Mouse (Mus musculus): ENCODE data around the gene Gldc. TPM values are rescaled to one million over a fixed set of nuclear protein-coding genes. Genes with fewer than 3 reads are reported as not detected.

Gldc gene
- total RNA-seq, 2 experiments from 2014 or later: not detected

GRCm38 (mm10) chr19:30162808-30163207 is 12.4 kb downstream of the Gldc start:
- no peak for ATAC-seq (replicated peaks; ENCODE audit: low FRiP score, poor library complexity, severe bottlenecking)

GRCm38 (mm10) chr19:30160021-30160420 is 15.2 kb downstream of the Gldc start:
- no peak for ATAC-seq (replicated peaks; ENCODE audit: low FRiP score, poor library complexity, severe bottlenecking)

DNA sequence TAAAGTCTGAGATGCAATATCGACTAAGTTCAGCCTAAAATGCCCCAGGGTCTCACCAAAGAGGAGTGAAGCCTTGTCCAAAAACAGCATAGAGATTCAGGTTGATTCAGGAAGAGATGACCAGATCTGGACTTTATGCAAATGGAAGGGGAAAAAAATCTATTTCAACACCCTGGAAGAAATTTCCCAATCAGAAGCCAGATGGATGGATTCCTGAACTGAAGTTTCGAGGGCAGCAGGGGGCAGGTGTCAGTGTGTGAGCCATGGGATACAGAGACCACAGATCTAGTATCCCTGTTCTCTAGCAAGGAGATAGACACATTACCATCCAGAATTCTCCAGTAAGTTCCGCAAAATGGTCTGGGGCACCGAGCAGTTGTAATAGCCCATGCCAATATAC is 17.0 kb downstream of the Gldc start:
- no peak for ATAC-seq (replicated peaks; ENCODE audit: low FRiP score, poor library complexity, severe bottlenecking)

DNA sequence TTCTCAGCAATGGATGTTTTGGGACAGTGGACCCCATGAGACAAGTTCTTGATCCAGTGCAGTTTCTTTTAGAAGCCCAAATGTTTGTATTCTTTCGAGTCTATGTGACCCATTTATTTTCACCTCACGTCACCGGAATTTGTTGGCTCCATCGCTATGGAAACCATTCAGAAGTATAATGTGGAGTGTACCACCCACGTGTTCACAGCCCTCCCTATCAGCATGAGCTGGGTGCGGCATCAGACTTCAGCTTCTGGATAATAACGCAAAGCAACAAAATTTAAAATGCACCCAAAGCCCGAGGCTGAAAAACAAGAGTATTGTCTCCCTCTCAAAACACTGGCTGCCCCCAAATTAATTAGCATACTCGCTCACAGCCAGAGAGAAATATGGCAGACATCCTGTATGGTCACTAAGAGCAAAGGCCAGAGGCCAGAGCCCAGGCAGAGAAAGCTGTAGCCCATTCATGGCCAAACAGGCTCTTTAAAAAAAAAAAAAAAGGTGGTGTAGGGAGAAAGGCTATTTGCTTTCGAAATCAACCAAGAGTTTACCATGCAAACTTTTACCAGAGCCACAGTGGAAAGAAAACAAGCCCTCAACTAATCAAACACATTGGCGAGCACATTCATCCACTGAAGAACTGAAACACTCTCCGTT is 18.1 kb downstream of the Gldc start:
- no peak for ATAC-seq (replicated peaks; ENCODE audit: low FRiP score, poor library complexity, severe bottlenecking)

DNA sequence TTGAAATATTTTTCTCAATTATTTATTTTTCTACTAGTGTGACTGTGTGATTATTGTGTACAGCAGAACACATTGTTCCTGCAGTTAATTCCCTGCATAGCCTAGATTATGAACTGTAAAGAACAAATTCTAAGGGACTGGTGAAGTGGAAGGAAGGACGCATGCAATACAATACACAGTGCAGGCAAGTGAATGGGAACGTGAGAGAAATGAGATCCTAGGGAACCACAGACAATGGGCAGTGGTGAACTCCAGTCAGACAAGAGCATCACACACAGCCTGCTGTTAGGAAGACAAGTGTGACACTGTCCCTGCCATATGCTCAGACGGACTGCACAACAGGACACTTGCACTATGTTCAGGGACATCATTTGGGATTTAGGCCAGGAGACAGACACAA is 21.5 kb downstream of the Gldc start:
- ATAC-seq (replicated peaks; ENCODE audit: low FRiP score, poor library complexity, severe bottlenecking): no peak

DNA sequence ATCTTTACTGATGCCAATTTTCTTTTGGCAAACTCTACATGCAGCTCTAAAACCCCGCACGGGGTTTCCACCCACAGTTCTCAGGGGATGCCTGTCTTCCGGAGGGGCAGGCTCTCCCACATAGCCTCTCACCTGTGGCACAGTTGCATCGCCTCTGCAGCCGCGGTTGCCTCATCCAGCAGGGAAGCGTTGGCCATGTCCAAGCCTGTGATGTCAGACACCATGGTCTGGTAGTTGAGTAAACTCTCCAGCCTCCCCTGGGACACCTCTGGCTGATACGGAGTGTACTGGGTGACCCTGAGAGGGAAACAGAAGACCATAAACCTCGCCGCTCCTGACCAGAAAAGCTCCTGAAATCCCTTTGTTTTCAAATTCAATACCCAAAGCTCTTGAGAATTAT is 23.9 kb downstream of the Gldc start:
- ATAC-seq (replicated peaks; ENCODE audit: low FRiP score, poor library complexity, severe bottlenecking): no peak

DNA sequence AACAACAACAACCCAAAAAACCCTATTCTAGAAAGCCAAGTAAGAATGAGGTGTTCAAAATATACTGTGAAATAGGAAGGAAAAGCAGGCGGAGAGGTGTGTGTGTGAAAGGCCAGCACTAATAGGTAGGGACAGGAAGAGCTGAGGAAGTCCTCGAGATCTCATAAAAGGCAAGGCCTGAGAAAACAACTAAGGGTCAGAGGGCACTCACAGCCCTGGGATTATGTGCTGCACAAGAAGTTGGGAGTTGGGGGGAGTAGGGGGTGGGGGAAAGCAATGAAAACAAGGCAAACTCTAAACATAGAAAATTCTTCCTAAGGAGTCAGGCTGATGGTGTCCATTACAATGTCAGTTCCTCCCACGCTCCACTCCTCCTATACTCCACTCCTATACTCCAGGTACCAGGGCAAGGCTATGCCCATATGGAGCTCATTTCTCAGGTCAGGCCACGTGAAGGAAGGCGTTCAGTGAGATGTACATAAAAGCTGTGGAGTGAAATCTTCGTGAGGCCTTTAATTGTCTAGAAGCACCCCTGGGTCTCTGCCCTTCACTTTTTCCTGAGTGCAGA is 25.9 kb downstream of the Gldc start:
- ATAC-seq (replicated peaks; ENCODE audit: low FRiP score, poor library complexity, severe bottlenecking): no peak

GRCm38 (mm10) chr19:30147306-30147705 is 27.9 kb downstream of the Gldc start:
- ATAC-seq (replicated peaks; ENCODE audit: low FRiP score, poor library complexity, severe bottlenecking): no peak

- no peak for ATAC-seq (replicated peaks; ENCODE audit: low FRiP score, poor library complexity, severe bottlenecking)
These were observed 28.5 kb downstream of the Gldc start for GRCm38 (mm10) chr19:30146761-30147160.

DNA sequence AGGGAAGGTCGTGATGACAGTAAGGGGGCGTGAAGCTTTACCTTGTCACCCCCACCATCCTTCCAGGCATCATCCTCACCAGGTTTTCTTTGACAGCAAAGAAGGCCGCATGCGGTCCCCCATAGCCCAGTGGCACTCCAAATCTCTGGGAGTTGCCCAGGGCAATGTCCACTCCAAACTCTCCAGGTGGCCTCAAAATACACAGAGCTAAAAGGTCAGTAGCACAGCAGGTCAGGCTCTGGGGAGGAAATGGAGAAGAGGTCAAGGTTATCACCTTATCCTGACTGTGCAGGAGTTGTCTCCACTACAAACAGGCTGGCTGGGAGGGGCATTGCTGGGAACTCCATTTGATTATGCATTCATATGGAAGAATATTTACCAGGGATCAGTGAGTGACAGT is 30.1 kb downstream of the Gldc start:
- ATAC-seq (replicated peaks; ENCODE audit: low FRiP score, poor library complexity, severe bottlenecking): no peak

- ATAC-seq (replicated peaks; ENCODE audit: low FRiP score, poor library complexity, severe bottlenecking): no peak
These were observed 38.9 kb downstream of the Gldc start for GRCm38 (mm10) chr19:30136308-30136707.

GRCm38 (mm10) chr19:30128177-30128576 is 47.1 kb downstream of the Gldc start:
- ATAC-seq (replicated peaks; ENCODE audit: low FRiP score, poor library complexity, severe bottlenecking): no peak

GRCm38 (mm10) chr19:30125670-30126059 is 49.6 kb downstream of the Gldc start:
- no peak for ATAC-seq (replicated peaks; ENCODE audit: low FRiP score, poor library complexity, severe bottlenecking)

DNA sequence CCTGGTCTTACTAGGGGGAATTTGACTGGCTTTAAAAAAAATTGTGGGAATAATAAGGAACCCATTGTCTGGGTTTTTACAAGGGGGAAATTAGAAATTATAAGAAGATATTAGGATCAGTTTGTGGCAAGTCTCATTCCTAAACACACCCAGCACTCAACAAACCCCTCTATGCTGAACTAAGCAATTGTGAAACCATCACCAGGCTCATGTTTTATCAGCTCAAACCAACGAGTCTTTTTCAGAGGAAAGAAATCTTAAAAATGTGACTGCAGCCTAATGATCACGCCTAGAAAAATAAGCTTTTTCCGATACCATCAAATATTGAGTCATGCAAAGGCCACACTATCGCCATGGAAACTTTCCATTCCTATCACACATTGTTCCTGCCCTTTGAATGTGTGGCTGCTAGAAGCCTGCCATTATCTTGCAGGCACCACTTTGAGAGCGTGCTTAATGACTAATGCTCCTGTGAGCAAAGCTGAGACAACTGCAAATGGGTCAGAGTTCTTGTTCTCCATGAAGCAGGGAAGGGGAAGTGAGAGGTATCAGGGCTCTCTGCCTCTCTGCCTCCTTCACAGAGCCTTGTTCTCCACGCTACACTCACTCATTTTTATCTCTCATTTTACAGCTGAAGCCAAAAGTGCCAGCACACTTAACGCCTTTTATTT is 50.1 kb downstream of the Gldc start:
- ATAC-seq (replicated peaks; ENCODE audit: low FRiP score, poor library complexity, severe bottlenecking): no peak

GRCm38 (mm10) chr19:30118344-30119312 is 56.6 kb downstream of the Gldc start:
- no peak for ATAC-seq (replicated peaks; ENCODE audit: low FRiP score, poor library complexity, severe bottlenecking)

DNA sequence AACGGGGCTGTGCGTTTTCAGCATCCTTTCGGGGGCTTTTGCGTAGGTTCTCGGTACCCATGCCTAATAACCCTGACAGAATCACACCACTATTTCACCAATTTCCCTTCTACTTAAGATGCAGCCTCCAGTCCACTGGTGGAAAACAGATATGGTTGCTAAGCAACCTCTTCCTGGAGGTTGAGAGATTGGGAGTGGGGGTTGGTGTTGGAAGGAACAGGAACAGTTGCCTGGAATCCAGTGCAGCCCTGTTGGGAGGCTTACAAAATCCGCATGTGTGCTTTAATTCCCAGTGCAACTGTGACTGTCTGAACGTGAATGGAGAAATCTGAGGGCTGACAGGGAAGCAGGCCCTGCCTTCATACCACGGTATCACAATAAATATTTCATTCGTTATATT is 57.5 kb downstream of the Gldc start:
- ATAC-seq (replicated peaks; ENCODE audit: low FRiP score, poor library complexity, severe bottlenecking): no peak

GRCm38 (mm10) chr19:30117241-30117640 is 58.0 kb downstream of the Gldc start:
- ATAC-seq (replicated peaks; ENCODE audit: low FRiP score, poor library complexity, severe bottlenecking): no peak

DNA sequence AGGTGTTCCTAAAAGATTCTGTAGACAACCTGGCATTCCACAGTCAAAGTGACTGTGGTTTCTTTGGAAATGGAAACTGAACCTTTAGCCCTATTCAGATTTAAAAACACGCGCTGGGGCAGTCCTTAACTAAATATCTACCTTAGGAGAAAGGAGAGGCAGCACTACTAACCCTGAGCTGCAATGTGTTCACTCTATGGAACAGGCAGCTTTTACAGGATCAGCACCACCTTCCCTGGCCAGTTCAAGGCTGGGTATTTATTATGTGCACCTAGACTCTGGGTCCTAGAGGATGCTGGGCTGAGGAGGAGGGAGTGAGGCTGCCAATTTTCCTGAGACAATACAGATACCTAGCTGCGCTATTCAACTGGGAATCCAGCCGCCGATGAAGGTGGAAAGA is 59.6 kb downstream of the Gldc start:
- no peak for ATAC-seq (replicated peaks; ENCODE audit: low FRiP score, poor library complexity, severe bottlenecking)

- no peak for ATAC-seq (replicated peaks; ENCODE audit: low FRiP score, poor library complexity, severe bottlenecking)
These were observed 60.2 kb downstream of the Gldc start for GRCm38 (mm10) chr19:30114919-30115441.
